Mouse (Mus musculus): ENCODE results near the gene Tcf7l2. TPM values are rescaled to one million over a fixed set of nuclear protein-coding genes. Genes with fewer than 3 reads are reported as not detected.

Gene Tcf7l2
- polyA plus RNA-seq, 1 experiment = 10.3 TPM

DNA sequence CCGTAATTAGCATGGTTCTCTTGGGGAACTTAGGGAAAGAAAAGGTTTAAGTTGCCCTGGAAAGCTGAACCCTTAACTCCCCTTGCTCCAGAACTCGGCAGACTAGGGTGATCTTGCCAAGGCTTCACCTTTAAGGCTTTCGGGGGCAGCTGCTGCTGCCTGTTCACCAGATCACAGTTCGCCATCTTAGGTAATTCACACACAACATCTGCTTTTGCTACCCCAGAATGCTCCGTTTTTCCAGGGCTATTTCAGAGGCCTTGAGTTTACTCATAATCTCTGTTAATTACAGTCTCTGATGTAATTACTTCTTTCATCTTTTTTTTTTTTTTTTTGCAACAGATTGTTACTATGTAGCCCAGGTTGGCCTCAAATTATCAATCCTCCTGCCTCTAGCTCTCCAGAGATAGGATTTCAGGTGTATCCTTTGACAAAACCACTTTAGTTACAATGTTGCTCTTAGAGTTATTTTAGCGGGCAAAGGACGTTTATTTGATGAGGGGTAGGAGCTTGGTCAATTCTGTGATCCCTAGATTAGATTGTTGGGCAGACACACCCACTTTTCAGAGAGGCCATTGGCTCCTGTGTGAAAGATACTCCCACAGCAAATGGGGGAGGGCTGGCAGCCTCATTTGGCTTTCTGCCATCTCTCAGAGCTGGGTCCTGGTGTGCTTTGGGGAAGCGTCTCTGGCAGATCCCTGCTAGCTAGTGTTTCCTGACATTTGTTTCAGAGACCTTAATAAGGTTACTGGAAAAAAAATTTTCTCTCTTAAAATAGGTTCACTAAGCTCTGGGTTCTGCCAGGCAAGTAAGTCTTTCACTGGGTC is 83.6 kb downstream of the Tcf7l2 start:
- Histone ChIP-seq H3K27me3 (ENCODE audit: control insufficient read depth, insufficient read depth, insufficient read length) (no peaks in the 10 kb centered on the region), H3K79me2 (ENCODE audit: control insufficient read depth, insufficient read depth) (peaks cover 6% of the 10 kb centered on the region), H3ac (ENCODE audit: control insufficient read depth, insufficient read length, low read depth) (no peak overlapping the region), H3K36me3 (ENCODE audit: control insufficient read depth, insufficient read depth) (peaks cover 24% of the 10 kb centered on the region), H3K79me3 (ENCODE audit: low read depth) (no peaks in the 10 kb centered on the region), H3K4me3 (ENCODE audit: insufficient read depth, poor library complexity, severe bottlenecking) (no peak overlapping the region)
- TF ChIP-seq MAX (IDR thresholded peaks at IDR 0.05) (no peak), MYOD1 (IDR thresholded peaks at IDR 0.05; ENCODE audit: control insufficient read depth, insufficient read length, low read depth) (no peak)

DNA sequence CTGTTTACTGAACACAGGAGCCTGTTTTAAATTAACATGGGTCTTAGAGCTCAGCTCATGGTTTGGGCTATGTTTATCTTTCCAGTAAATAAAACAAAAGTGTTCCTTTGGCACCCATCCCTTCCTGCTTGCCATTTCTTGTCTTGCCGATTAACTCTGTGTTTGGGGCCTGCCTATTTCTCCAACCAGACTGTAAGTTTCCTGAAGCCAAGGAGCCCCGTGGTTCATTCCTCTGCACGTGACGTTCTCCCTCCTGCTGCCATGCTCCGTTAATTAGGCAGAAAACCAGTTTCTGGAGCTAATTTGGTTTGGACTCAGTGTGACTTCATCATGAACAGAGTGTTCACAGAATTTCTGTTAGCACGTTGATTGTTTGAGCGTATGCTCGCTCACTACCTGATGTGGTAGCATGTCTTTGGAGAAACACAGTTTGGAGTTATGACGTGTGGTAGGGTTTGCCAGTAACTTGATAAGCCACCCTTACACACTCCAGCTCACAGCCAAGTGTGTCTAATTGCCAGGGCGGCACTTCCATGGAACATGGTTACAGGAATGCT is 84.4 kb downstream of the Tcf7l2 start:
- H3ac ChIP-seq (ENCODE audit: control insufficient read depth, insufficient read length, low read depth) = no peak overlapping the region
- TF ChIP-seq CEBPB (IDR thresholded peaks at IDR 0.05; ENCODE audit: low read depth) = no peak
- no peak for TF ChIP-seq CTCF (IDR thresholded peaks at IDR 0.05; ENCODE audit: control insufficient read depth, insufficient read depth, insufficient read length)
- no peak for TF ChIP-seq USF1 (IDR thresholded peaks at IDR 0.05; ENCODE audit: low read depth)
- TF ChIP-seq MAX (IDR thresholded peaks at IDR 0.05) = no peak
- TF ChIP-seq FOSL1 (IDR thresholded peaks at IDR 0.05; ENCODE audit: insufficient read depth, low read length, poor library complexity, severe bottlenecking) = no peak

GRCm38 (mm10) chr19:55827613-55828259 is 86.1 kb downstream of the Tcf7l2 start:
- Histone ChIP-seq H3K79me2 (ENCODE audit: control insufficient read depth, insufficient read depth) (peaks cover 6% of the 10 kb centered on the region), H3K79me3 (ENCODE audit: low read depth) (no peaks in the 10 kb centered on the region), H3K27me3 (ENCODE audit: control insufficient read depth, insufficient read depth, insufficient read length) (no peaks in the 10 kb centered on the region), H3K36me3 (ENCODE audit: control insufficient read depth, insufficient read depth) (peaks cover 13% of the 10 kb centered on the region), H3ac (ENCODE audit: control insufficient read depth, insufficient read length, low read depth) (no peak overlapping the region), H3K4me3 (ENCODE audit: insufficient read depth, poor library complexity, severe bottlenecking) (no peak overlapping the region)
- no peak for TF ChIP-seq CTCF (IDR thresholded peaks at IDR 0.05; ENCODE audit: control insufficient read depth, insufficient read depth, insufficient read length)
- TF ChIP-seq FOSL1 (IDR thresholded peaks at IDR 0.05; ENCODE audit: insufficient read depth, low read length, poor library complexity, severe bottlenecking) = no peak
- TF ChIP-seq MAX (IDR thresholded peaks at IDR 0.05) = no peak
- TF ChIP-seq CEBPB (IDR thresholded peaks at IDR 0.05; ENCODE audit: low read depth) = no peak
- TF ChIP-seq USF1 (IDR thresholded peaks at IDR 0.05; ENCODE audit: low read depth) = no peak
- TF ChIP-seq MYOD1 (IDR thresholded peaks at IDR 0.05; ENCODE audit: control insufficient read depth, insufficient read length, low read depth) = no peak
- TF ChIP-seq MYOG (IDR thresholded peaks at IDR 0.05; ENCODE audit: control insufficient read depth, extremely low read depth, insufficient read length) = no peak

More for the DNA sequence above, 84.4 kb downstream of the Tcf7l2 start:
- H3K4me3 ChIP-seq (ENCODE audit: insufficient read depth, poor library complexity, severe bottlenecking) = no peak overlapping the region
- H3K79me3 ChIP-seq (ENCODE audit: low read depth) = no peaks in the 10 kb centered on the region
- H3K27me3 ChIP-seq (ENCODE audit: control insufficient read depth, insufficient read depth, insufficient read length) = no peaks in the 10 kb centered on the region
- peaks cover 6% of the 10 kb centered on the region for H3K79me2 ChIP-seq (ENCODE audit: control insufficient read depth, insufficient read depth)
- peaks cover 21% of the 10 kb centered on the region for H3K36me3 ChIP-seq (ENCODE audit: control insufficient read depth, insufficient read depth)

- Histone ChIP-seq H3ac (ENCODE audit: control insufficient read depth, insufficient read length, low read depth) (no peak overlapping the region), H3K79me2 (ENCODE audit: control insufficient read depth, insufficient read depth) (peaks cover 8% of the 10 kb centered on the region), H3K27me3 (ENCODE audit: control insufficient read depth, insufficient read depth, insufficient read length) (no peaks in the 10 kb centered on the region), H3K4me3 (ENCODE audit: insufficient read depth, poor library complexity, severe bottlenecking) (no peak overlapping the region), H3K36me3 (ENCODE audit: control insufficient read depth, insufficient read depth) (peaks cover 21% of the 10 kb centered on the region), H3K79me3 (ENCODE audit: low read depth) (peaks cover 4% of the 10 kb centered on the region)
- no peak for TF ChIP-seq CTCF (IDR thresholded peaks at IDR 0.05; ENCODE audit: control insufficient read depth, insufficient read depth, insufficient read length)
- no peak for TF ChIP-seq MYOG (IDR thresholded peaks at IDR 0.05; ENCODE audit: control insufficient read depth, extremely low read depth, insufficient read length)
- no peak for TF ChIP-seq CEBPB (IDR thresholded peaks at IDR 0.05; ENCODE audit: low read depth)
- no peak for TF ChIP-seq MYOD1 (IDR thresholded peaks at IDR 0.05; ENCODE audit: control insufficient read depth, insufficient read length, low read depth)
- TF ChIP-seq USF1 (IDR thresholded peaks at IDR 0.05; ENCODE audit: low read depth) = no peak
- no peak for TF ChIP-seq MAX (IDR thresholded peaks at IDR 0.05)
- no peak for TF ChIP-seq FOSL1 (IDR thresholded peaks at IDR 0.05; ENCODE audit: insufficient read depth, low read length, poor library complexity, severe bottlenecking)
These were observed 89.4 kb downstream of the Tcf7l2 start for GRCm38 (mm10) chr19:55830976-55831559.

DNA sequence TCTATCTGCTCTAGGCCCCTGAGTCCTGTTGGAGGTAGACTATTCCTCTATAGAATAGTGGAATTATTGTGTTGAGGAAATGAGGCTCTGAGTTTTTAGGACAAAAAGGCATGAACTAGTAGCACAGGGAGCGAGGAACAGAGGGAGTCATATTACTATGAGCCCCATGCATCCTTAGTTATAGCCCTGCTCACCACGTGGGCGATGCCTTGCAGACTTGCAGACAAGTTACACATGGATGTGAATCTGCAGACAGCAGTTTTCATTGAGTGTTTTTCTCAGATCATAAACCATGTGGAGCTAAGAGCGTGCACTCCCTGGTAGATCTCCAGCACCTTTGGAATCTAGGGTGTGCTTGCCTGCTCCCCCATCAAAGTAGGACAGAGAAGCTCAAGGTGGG is 90.5 kb downstream of the Tcf7l2 start:
- H3K4me3 ChIP-seq (ENCODE audit: insufficient read depth, poor library complexity, severe bottlenecking) = no peak overlapping the region
- peaks cover 15% of the 10 kb centered on the region for H3K79me2 ChIP-seq (ENCODE audit: control insufficient read depth, insufficient read depth)
- H3K79me3 ChIP-seq (ENCODE audit: low read depth) = peaks cover 4% of the 10 kb centered on the region
- no peak overlapping the region for H3ac ChIP-seq (ENCODE audit: control insufficient read depth, insufficient read length, low read depth)
- peaks cover 21% of the 10 kb centered on the region for H3K36me3 ChIP-seq (ENCODE audit: control insufficient read depth, insufficient read depth)
- no peak for TF ChIP-seq MYOG (IDR thresholded peaks at IDR 0.05; ENCODE audit: control insufficient read depth, extremely low read depth, insufficient read length)
- TF ChIP-seq CTCF (IDR thresholded peaks at IDR 0.05; ENCODE audit: control insufficient read depth, insufficient read depth, insufficient read length) = no peak
- TF ChIP-seq FOSL1 (IDR thresholded peaks at IDR 0.05; ENCODE audit: insufficient read depth, low read length, poor library complexity, severe bottlenecking) = no peak
- TF ChIP-seq MYOD1 (IDR thresholded peaks at IDR 0.05; ENCODE audit: control insufficient read depth, insufficient read length, low read depth) = no peak
- no peak for TF ChIP-seq MAX (IDR thresholded peaks at IDR 0.05)
- TF ChIP-seq CEBPB (IDR thresholded peaks at IDR 0.05; ENCODE audit: low read depth) = no peak
- no peak for TF ChIP-seq USF1 (IDR thresholded peaks at IDR 0.05; ENCODE audit: low read depth)
- H3K27me3 ChIP-seq (ENCODE audit: control insufficient read depth, insufficient read depth, insufficient read length) = no peaks in the 10 kb centered on the region
